Mouse (Mus musculus) MEL (cell line): Measurements from ENCODE around the gene Flrt1. TPM values are rescaled to one million over a fixed set of nuclear protein-coding genes. Genes with fewer than 3 reads are reported as not detected.

Source experiments
- DNase-seq: peaks from one replicate; pipeline ENCODE4 v3.0.0; 2011; ENCODE audit warnings: low read depth, low spot score
- H3K27ac ChIP-seq: 2 replicates; pipeline ENCODE4 v1.5.1; 2012; ENCODE audit warnings: low read depth, mild to moderate bottlenecking, control low read depth, low read length, moderate library complexity; ENCODE audit not compliant: control insufficient read depth
- H3K27me3 ChIP-seq, 2 experiments: fragments of 150-350 bp in 1 of 2; sonication (generic) in 1 of 2; 2 replicates each; pipeline ENCODE4 v1.6.1; 2012; ENCODE audit warnings: low read length in 2 of 2, mild to moderate bottlenecking in 2 of 2, improper control_type of control experiment in 1 of 2, moderate library complexity in 1 of 2; ENCODE audit not compliant: insufficient read depth in 2 of 2, control insufficient read depth in 1 of 2
- H3K36me3 ChIP-seq, 2 experiments: 2 replicates each; pipeline ENCODE4 v1.6.1; 2012 to 2014; ENCODE audit warnings: low read length in 2 of 2, improper control_type of control experiment in 1 of 2, inconsistent platforms in 1 of 2, mild to moderate bottlenecking in 1 of 2; ENCODE audit not compliant: insufficient read depth in 2 of 2, control insufficient read depth in 1 of 2
- H3K4me1 ChIP-seq, 2 experiments: fragments of 150-350 bp in 1 of 2; sonication (generic) in 1 of 2; 2 replicates each; pipeline ENCODE4 v1.6.1; 2012; ENCODE audit warnings: low read length in 2 of 2, improper control_type of control experiment in 1 of 2, mild to moderate bottlenecking in 1 of 2; ENCODE audit not compliant: insufficient read depth in 2 of 2, control insufficient read depth in 1 of 2
- H3K4me3 ChIP-seq, 2 experiments: fragments of 150-350 bp in 1 of 2; sonication (generic) in 1 of 2; 2 replicates each; pipeline ENCODE4 v1.5.1; 2012; ENCODE audit warnings: low read depth in 2 of 2, low read length in 2 of 2, mild to moderate bottlenecking in 2 of 2, moderate library complexity in 2 of 2, control low read depth in 1 of 2, improper control_type of control experiment in 1 of 2; ENCODE audit not compliant: control insufficient read depth in 1 of 2, insufficient read depth in 1 of 2
- H3K79me2 ChIP-seq: 2 replicates; pipeline ENCODE4 v1.6.1; 2012; ENCODE audit warnings: mild to moderate bottlenecking, low read length, moderate library complexity; ENCODE audit not compliant: control insufficient read depth, poor library complexity, insufficient read depth
- H3K9ac ChIP-seq: 2 replicates; pipeline ENCODE4 v1.6.1; 2012; ENCODE audit warnings: low read depth, mild to moderate bottlenecking, control low read depth, low read length, moderate library complexity; ENCODE audit not compliant: control insufficient read depth, poor library complexity, severe bottlenecking
- H3K9me3 ChIP-seq: fragments of 150-350 bp; sonication (generic); replicated peaks from 2 replicates; pipeline ENCODE4 v1.6.1; 2012; ENCODE audit warnings: mild to moderate bottlenecking, low read length, improper control_type of control experiment, moderate library complexity; ENCODE audit not compliant: insufficient read depth
- CHD2 ChIP-seq: IDR thresholded peaks from 2 replicates; pipeline ENCODE4 v1.6.1; 2011; ENCODE audit warnings: low read length, improper control_type of control experiment
- CTCF ChIP-seq, 3 experiments: IDR thresholded peaks in 2 of 3; conservative IDR thresholded peaks in 1 of 3; 2 replicates each; pipeline ENCODE4 v1.5.1; 2011 to 2012; ENCODE audit warnings: low read length in 3 of 3, low read depth in 2 of 3, mild to moderate bottlenecking in 2 of 3, improper control_type of control experiment in 1 of 3, inconsistent platforms in 1 of 3, mixed read lengths in 1 of 3, moderate library complexity in 1 of 3; ENCODE audit not compliant: control insufficient read depth in 1 of 3, insufficient read depth in 1 of 3, poor library complexity in 1 of 3, severe bottlenecking in 1 of 3
- E2F4 ChIP-seq: IDR thresholded peaks from 2 replicates; pipeline ENCODE4 v1.6.1; 2011; ENCODE audit warnings: low read depth, low read length, improper control_type of control experiment, borderline replicate concordance
- ELF1 ChIP-seq: IDR thresholded peaks from 2 replicates; pipeline ENCODE4 v1.6.1; 2014; ENCODE audit warnings: low read depth, mild to moderate bottlenecking, inconsistent platforms, low read length, improper control_type of control experiment, moderate library complexity
- EP300 ChIP-seq, 2 experiments: IDR thresholded peaks; 2 replicates each; pipeline ENCODE4 v1.6.1; 2011; ENCODE audit warnings: improper control_type of control experiment in 2 of 2, low read length in 2 of 2, low read depth in 1 of 2, mild to moderate bottlenecking in 1 of 2
- ETS1 ChIP-seq: IDR thresholded peaks from 2 replicates; pipeline ENCODE4 v1.6.1; 2012; ENCODE audit warnings: low read depth, mild to moderate bottlenecking, inconsistent platforms, low read length, improper control_type of control experiment, moderate library complexity
- GABPA ChIP-seq: IDR thresholded peaks from 2 replicates; pipeline ENCODE4 v1.6.1; 2012; ENCODE audit warnings: low read depth, mild to moderate bottlenecking, inconsistent platforms, low read length, improper control_type of control experiment, moderate library complexity
- GATA1 ChIP-seq: IDR thresholded peaks from 2 replicates; pipeline ENCODE4 v1.6.1; 2011; ENCODE audit warnings: low read depth, low read length, improper control_type of control experiment
- HCFC1 ChIP-seq: IDR thresholded peaks from 2 replicates; pipeline ENCODE4 v1.6.1; 2012; ENCODE audit warnings: low read depth, mild to moderate bottlenecking, inconsistent platforms, low read length, improper control_type of control experiment, moderate library complexity
- JUND ChIP-seq: IDR thresholded peaks from 2 replicates; pipeline ENCODE4 v1.6.1; 2011; ENCODE audit warnings: low read depth, mild to moderate bottlenecking, improper control_type of control experiment, low read length
- KAT2A ChIP-seq: conservative IDR thresholded peaks from 2 replicates; pipeline ENCODE4 v1.6.1; 2012; ENCODE audit warnings: low read depth, low read length, improper control_type of control experiment, inconsistent platforms
- MAFK ChIP-seq: IDR thresholded peaks from 2 replicates; pipeline ENCODE4 v1.6.1; 2011; ENCODE audit warnings: low read depth, mild to moderate bottlenecking, low read length, improper control_type of control experiment, borderline replicate concordance
- MAX ChIP-seq: IDR thresholded peaks from 2 replicates; pipeline ENCODE4 v1.6.1; 2011; ENCODE audit warnings: low read length, improper control_type of control experiment
- MEF2A ChIP-seq: IDR thresholded peaks from 2 replicates; pipeline ENCODE4 v1.6.1; 2014; ENCODE audit warnings: low read depth, mild to moderate bottlenecking, inconsistent platforms, low read length, improper control_type of control experiment; ENCODE audit not compliant: poor library complexity, insufficient replicate concordance, severe bottlenecking; ENCODE audit errors: extremely low read depth
- MXI1 ChIP-seq: IDR thresholded peaks from 2 replicates; pipeline ENCODE4 v1.6.1; 2011; ENCODE audit warnings: mild to moderate bottlenecking, low read depth, low read length, improper control_type of control experiment
- MYB ChIP-seq: IDR thresholded peaks from 2 replicates; pipeline ENCODE4 v1.6.1; 2011; ENCODE audit warnings: mild to moderate bottlenecking, low read depth, low read length, improper control_type of control experiment
- NRF1 ChIP-seq: IDR thresholded peaks from 2 replicates; pipeline ENCODE4 v1.6.1; 2014; ENCODE audit warnings: low read depth, mild to moderate bottlenecking, inconsistent platforms, low read length, improper control_type of control experiment, moderate library complexity; ENCODE audit not compliant: poor library complexity, insufficient read depth, severe bottlenecking
- POLR2AphosphoS5 ChIP-seq: IDR thresholded peaks from 2 replicates; pipeline ENCODE4 v1.6.1; 2012; ENCODE audit warnings: low read depth, borderline replicate concordance, mild to moderate bottlenecking, inconsistent platforms, low read length, moderate library complexity, mixed read lengths
- RAD21 ChIP-seq: IDR thresholded peaks from 2 replicates; pipeline ENCODE4 v1.6.1; 2011; ENCODE audit warnings: mild to moderate bottlenecking, low read depth, low read length, improper control_type of control experiment
- RCOR1 ChIP-seq: IDR thresholded peaks from 2 replicates; pipeline ENCODE4 v1.6.1; 2012; ENCODE audit warnings: low read depth, mild to moderate bottlenecking, inconsistent platforms, low read length, improper control_type of control experiment
- SMC3 ChIP-seq: IDR thresholded peaks from 2 replicates; pipeline ENCODE4 v1.6.1; 2011; ENCODE audit warnings: low read depth, low read length, improper control_type of control experiment
- TAL1 ChIP-seq: IDR thresholded peaks from 2 replicates; pipeline ENCODE4 v1.6.1; 2012; ENCODE audit warnings: mild to moderate bottlenecking, inconsistent platforms, low read length, moderate library complexity, mixed read lengths
- TBP ChIP-seq: IDR thresholded peaks from 2 replicates; pipeline ENCODE4 v1.8.0; 2011; ENCODE audit warnings: low read depth, low read length, improper control_type of control experiment
- UBTF ChIP-seq: IDR thresholded peaks from 2 replicates; pipeline ENCODE4 v1.6.1; 2012; ENCODE audit warnings: low read depth, mild to moderate bottlenecking, inconsistent platforms, low read length, improper control_type of control experiment, moderate library complexity, borderline replicate concordance; ENCODE audit not compliant: insufficient read depth
- USF2 ChIP-seq, 2 experiments: IDR thresholded peaks; 2 replicates each; pipeline ENCODE4 v1.6.1; 2011 to 2012; ENCODE audit warnings: improper control_type of control experiment in 2 of 2, low read length in 2 of 2, borderline replicate concordance in 1 of 2, inconsistent platforms in 1 of 2, low read depth in 1 of 2, mild to moderate bottlenecking in 1 of 2; ENCODE audit not compliant: insufficient read depth in 1 of 2
- ZKSCAN1 ChIP-seq: IDR thresholded peaks from 2 replicates; pipeline ENCODE4 v1.6.1; 2012; ENCODE audit warnings: low read depth, mild to moderate bottlenecking, inconsistent platforms, low read length, improper control_type of control experiment, moderate library complexity
- ZMIZ1 ChIP-seq: IDR thresholded peaks from 2 replicates; pipeline ENCODE4 v1.6.1; 2012; ENCODE audit warnings: low read depth, mild to moderate bottlenecking, inconsistent platforms, low read length, improper control_type of control experiment, moderate library complexity
- ZNF384 ChIP-seq: IDR thresholded peaks from 2 replicates; pipeline ENCODE4 v1.6.1; 2012; ENCODE audit warnings: low read depth, mild to moderate bottlenecking, inconsistent platforms, low read length, improper control_type of control experiment
- polyA plus RNA-seq, 2 experiments: library from polyadenylated mRNA; stranded (reverse) in 1 of 2; unstranded in 1 of 2; fragments of >175 nt in 1 of 2; fragments of >200 nt in 1 of 2; gene quantifications; 2 replicates each; pipeline versions ENCODE4 v1.2.1 to v1.2.4; 2012; ENCODE audit warnings: low replicate concordance in 2 of 2, low read depth in 1 of 2; ENCODE audit not compliant: insufficient read length in 2 of 2, insufficient read depth in 1 of 2, missing spikeins in 1 of 2
- total RNA-seq: library from RNA; depleted of rRNA; stranded (reverse); fragments of 300-350 nt; gene quantifications from 2 replicates; pipeline ENCODE4 v1.2.3, GENCODE M21; 2012

Flrt1 gene
- total and polyA plus RNA-seq, 3 experiments = not detected

DNA sequence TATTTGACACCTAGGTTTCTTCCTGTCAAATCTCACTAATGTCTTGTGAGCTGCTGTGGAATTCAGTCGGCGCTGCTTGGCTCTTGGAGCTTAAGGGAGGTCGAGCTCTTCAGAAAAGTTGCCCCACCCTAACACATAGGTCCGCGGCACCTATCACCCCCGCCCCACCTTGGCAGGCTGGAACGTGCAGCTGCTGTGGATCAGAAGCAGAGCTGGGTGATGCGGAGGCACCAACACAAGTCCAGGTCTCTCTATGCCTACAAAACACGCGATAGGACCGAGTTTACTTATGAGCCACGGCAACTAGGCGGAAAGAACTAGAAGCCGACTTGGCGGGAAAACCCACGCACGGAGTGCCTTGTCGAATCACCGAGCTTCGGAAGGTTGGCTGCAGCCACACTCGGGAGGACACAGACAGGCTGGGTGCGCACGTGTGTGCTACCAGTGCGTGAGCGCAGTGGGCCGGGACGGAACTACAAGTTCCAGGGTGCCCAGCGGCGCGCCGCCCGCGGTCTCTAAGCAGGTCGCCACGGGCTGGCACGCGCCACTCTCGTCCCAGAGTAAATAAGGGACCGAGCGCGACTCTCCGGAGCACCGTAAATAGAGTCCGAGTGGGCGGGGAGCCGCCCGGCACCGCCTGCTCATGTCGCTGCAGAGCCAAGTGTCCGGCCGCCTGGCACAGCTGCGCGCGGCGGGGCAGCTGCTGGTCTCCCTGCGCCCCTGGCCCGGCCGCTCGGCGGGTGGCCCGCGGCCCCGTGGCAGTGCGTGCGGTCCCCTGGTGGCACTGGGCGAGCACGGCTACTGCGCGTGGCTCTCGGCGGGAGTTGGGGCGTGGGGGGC lies 49.1 kb downstream of the Flrt1 start, which contains the start of gene Macrod1 (continued):
- peak; percentile 92 for TF ChIP-seq HCFC1
- TF ChIP-seq ELF1 = no peak
- peak; percentile 98 for TF ChIP-seq MXI1
- TF ChIP-seq TBP = peak; percentile 28; the same call in 1 of the 2 replicates
- no peak for TF ChIP-seq RAD21
- TF ChIP-seq E2F4 = peak; percentile 64; the same call in 1 of the 2 replicates
- peak; percentile 56 for TF ChIP-seq KAT2A
- no peak for TF ChIP-seq GABPA
- TF ChIP-seq TAL1 = no peak
- no peak for TF ChIP-seq MYB
- TF ChIP-seq GATA1 = no peak
- no peak for TF ChIP-seq CHD2
- TF ChIP-seq ZMIZ1 = no peak
- no peak for TF ChIP-seq MEF2A
- TF ChIP-seq ETS1 = peak; percentile 32; the same call in 1 of the 2 replicates
- no peak for TF ChIP-seq ZKSCAN1
- TF ChIP-seq ZNF384 = no peak
- TF ChIP-seq EP300 (IDR thresholded peaks at IDR 0.05; ENCODE audit: low read depth in 1 of 2, low read length in 2 of 2) = no peak
- TF ChIP-seq UBTF = no peak
- no peak for TF ChIP-seq CTCF (IDR thresholded peaks at IDR 0.05 in 2 of 3, conservative IDR thresholded peaks at IDR 0.05 in 1 of 3; ENCODE audit: control insufficient read depth in 1 of 3, insufficient read depth in 1 of 3, low read depth in 2 of 3, low read length in 3 of 3, poor library complexity in 1 of 3, severe bottlenecking in 1 of 3)

DNA sequence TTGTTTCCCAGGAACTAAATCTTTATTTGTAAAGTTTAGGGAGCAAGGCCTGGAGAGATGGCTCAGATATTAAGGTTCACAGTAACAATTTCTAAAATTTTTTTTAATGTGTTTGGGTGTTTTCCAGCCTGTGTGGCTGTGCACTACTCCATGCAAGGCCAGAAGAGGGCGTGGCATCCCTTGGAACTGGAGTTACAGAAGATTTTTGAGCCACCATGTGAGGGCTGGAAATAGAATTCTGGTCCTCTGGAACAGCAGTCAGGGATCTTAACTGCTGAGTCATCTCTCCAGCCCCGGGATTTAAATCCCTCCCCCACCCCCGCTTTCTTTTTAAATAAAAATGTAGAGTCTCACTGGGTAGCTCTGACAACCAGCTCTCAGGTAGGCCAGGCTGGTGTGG lies 50.4 kb downstream of the Flrt1 start:
- Histone ChIP-seq H3K79me2 (no peaks in the 10 kb centered on the region; the same call in 1 of the 2 replicates), H3K36me3 (peaks cover 0 to 6% of the 10 kb centered on the region in 2 experiments; a peak in 2 of 4 replicates), H3K27me3 (no peaks in the 10 kb centered on the region), H3K9me3 (no peaks in the 10 kb centered on the region), H3K4me1 (peaks cover 0 to 13% of the 10 kb centered on the region in 2 experiments; a peak in 1 of 4 replicates), H3K9ac (no peak overlapping the region), H3K4me3 (no peak overlapping the region), H3K27ac (no peak overlapping the region)
- DNase-seq = peak; percentile 65
- TF ChIP-seq USF2 (IDR thresholded peaks at IDR 0.05; ENCODE audit: borderline replicate concordance in 1 of 2, insufficient read depth in 1 of 2, low read depth in 1 of 2, low read length in 2 of 2) (no peak), POLR2AphosphoS5 (no peak), SMC3 (peak; percentile 17; the same call in 1 of the 2 replicates), NRF1 (no peak), MXI1 (no peak), TAL1 (no peak), ZKSCAN1 (no peak), GATA1 (no peak), MAFK (0 out of 2 replicates have a peak, but pooled peaks have one; percentile 11), ETS1 (no peak), RAD21 (peak; percentile 41), MEF2A (no peak), CHD2 (no peak), ZNF384 (peak; percentile 37; the same call in 1 of the 2 replicates), JUND (no peak), RCOR1 (no peak), HCFC1 (no peak), EP300 (IDR thresholded peaks at IDR 0.05; ENCODE audit: low read depth in 1 of 2, low read length in 2 of 2) (no peak), GABPA (no peak), MYB (no peak), UBTF (no peak), KAT2A (no peak), CTCF (IDR thresholded peaks at IDR 0.05 in 2 of 3, conservative IDR thresholded peaks at IDR 0.05 in 1 of 3; ENCODE audit: control insufficient read depth in 1 of 3, insufficient read depth in 1 of 3, low read depth in 2 of 3, low read length in 3 of 3, poor library complexity in 1 of 3, severe bottlenecking in 1 of 3) (peak in 2 of 3 experiments; percentile 52 to 57; a peak in 4 of 6 replicates), MAX (no peak)
